Mouse (Mus musculus) cerebellum, postnatal 10 days (tissue): ENCODE data around the gene Phox2a.

Experiments used
- DNase-seq, 2 experiments: peaks; one replicate each; pipeline ENCODE4 v3.0.0; 2021; ENCODE audit warnings: mixed read lengths in 2 of 2

Gene Phox2a

GRCm38 (mm10) chr7:101837606-101838471 is 19.7 kb downstream of the Phox2a start, which contains the start of gene Inppl1:
Gene Inppl1, minus strand, starts transcription at chr7:101838229.
- DNase-seq: peak; percentile 73 to 81

GRCm38 (mm10) chr7:101844186-101844585 is 26.1 kb downstream of the Phox2a start:
- DNase-seq: no peak

GRCm38 (mm10) chr7:101847934-101848333 is 29.8 kb downstream of the Phox2a start:
- no peak for DNase-seq

- DNase-seq: no peak
These were observed 33.6 kb downstream of the Phox2a start for GRCm38 (mm10) chr7:101851689-101852088.

- no peak for DNase-seq
These were observed 34.7 kb downstream of the Phox2a start for GRCm38 (mm10) chr7:101852846-101853245.

- DNase-seq: no peak
These were observed 35.7 kb downstream of the Phox2a start for GRCm38 (mm10) chr7:101853816-101854215.

GRCm38 (mm10) chr7:101857094-101857493 is 39.0 kb downstream of the Phox2a start, which contains the start of gene Folr2:
Gene Folr2, minus strand, starts transcription at chr7:101857194.
- DNase-seq: no peak

- no peak for DNase-seq
These were observed 40.2 kb downstream of the Phox2a start for GRCm38 (mm10) chr7:101858362-101858761.

GRCm38 (mm10) chr7:101860978-101861377 is 42.9 kb downstream of the Phox2a start:
- DNase-seq: no peak

- no peak for DNase-seq
These were observed 44.2 kb downstream of the Phox2a start for GRCm38 (mm10) chr7:101862291-101862690.

- no peak for DNase-seq
These were observed 45.3 kb downstream of the Phox2a start, which contains the start of gene Anapc15 for GRCm38 (mm10) chr7:101863415-101863814. Gene Anapc15, plus strand, starts transcription at chr7:101863715.

- no peak for DNase-seq
These were observed 48.6 kb downstream of the Phox2a start for GRCm38 (mm10) chr7:101866491-101867265.

- DNase-seq: no peak
These were observed 49.4 kb downstream of the Phox2a start for GRCm38 (mm10) chr7:101867482-101867881.

GRCm38 (mm10) chr7:101868241-101869162 is 50.4 kb downstream of the Phox2a start:
- DNase-seq: peak; percentile 14 to 21

GRCm38 (mm10) chr7:101869163-101869500 is 51.0 kb downstream of the Phox2a start:
- peak; percentile 19 to 32 for DNase-seq

- DNase-seq: no peak
These were observed 52.5 kb downstream of the Phox2a start, which contains the start of gene Folr1 for GRCm38 (mm10) chr7:101870629-101871028. Gene Folr1, minus strand, starts transcription at chr7:101870788.

- peak in 1 of 2 experiments; percentile 16 for DNase-seq
These were observed 53.2 kb downstream of the Phox2a start for GRCm38 (mm10) chr7:101871296-101871695.
